Mouse (Mus musculus): Measurements from ENCODE around the gene Bcas3. TPM values are rescaled to one million over a fixed set of nuclear protein-coding genes. Genes with fewer than 3 reads are reported as not detected.

Gene Bcas3
- total and polyA plus RNA-seq, 3 experiments = 20.1 to 61.0 (median 41.3) TPM

GRCm38 (mm10) chr11:85831656-85832230 lies 478.8 kb downstream of the Bcas3 start:
- peaks cover 6% of the 10 kb centered on the region; the same call in 1 of the 2 replicates for H3K4me1 ChIP-seq (ENCODE audit: insufficient read depth, low read depth, low read length)
- no peak overlapping the region for H3K4me3 ChIP-seq (ENCODE audit: low read depth, low read length)
- H3K27me3 ChIP-seq (ENCODE audit: insufficient read depth, low read length) = peaks cover 63% of the 10 kb centered on the region
- DNase-seq (ENCODE audit: low spot score) (no peak), ATAC-seq (ENCODE audit: extremely low read depth, insufficient number of reproducible peaks, low FRiP score, poor library complexity, severe bottlenecking) (no peak)
- TF ChIP-seq TAL1 (conservative IDR thresholded peaks at IDR 0.05; ENCODE audit: low read depth, low read length) (no peak), CTCF (IDR thresholded peaks at IDR 0.05; ENCODE audit: low read depth, low read length) (no peak), GATA1 (IDR thresholded peaks at IDR 0.05; ENCODE audit: borderline replicate concordance, low read length) (no peak), GATA2 (IDR thresholded peaks at IDR 0.05; ENCODE audit: borderline replicate concordance, low read depth, low read length) (no peak), POLR2AphosphoS5 (IDR thresholded peaks at IDR 0.05; ENCODE audit: insufficient replicate concordance, low read depth, low read length) (no peak)
- peaks cover 23% of the 10 kb centered on the region for H3K9me3 ChIP-seq (replicated peaks)
- no peaks in the 10 kb centered on the region for H3K36me3 ChIP-seq (replicated peaks)

GRCm38 (mm10) chr11:85832231-85832924 lies 479.4 kb downstream of the Bcas3 start, which contains the start of gene Tbx2:
Gene Tbx2, plus strand, starts transcription at chr11:85832551.
- Histone ChIP-seq H3K27me3 (ENCODE audit: insufficient read depth, low read length) (peaks cover 63% of the 10 kb centered on the region), H3K9me3 (replicated peaks) (peaks cover 28% of the 10 kb centered on the region), H3K4me1 (ENCODE audit: insufficient read depth, low read depth, low read length) (peaks cover 2% of the 10 kb centered on the region; the same call in 1 of the 2 replicates), H3K4me3 (ENCODE audit: low read depth, low read length) (no peak within 1 kb of the TSS), H3K36me3 (replicated peaks) (no peaks in the 10 kb centered on the region)
- no peak for ATAC-seq (ENCODE audit: extremely low read depth, insufficient number of reproducible peaks, low FRiP score, poor library complexity, severe bottlenecking)
- no peak for DNase-seq (ENCODE audit: low spot score)
- TF ChIP-seq POLR2AphosphoS5 (IDR thresholded peaks at IDR 0.05; ENCODE audit: insufficient replicate concordance, low read depth, low read length) (no peak), CTCF (IDR thresholded peaks at IDR 0.05; ENCODE audit: low read depth, low read length) (no peak)

- Histone ChIP-seq H3K27me3 (ENCODE audit: insufficient read depth, low read length) (peaks cover 65% of the 10 kb centered on the region), H3K4me1 (ENCODE audit: insufficient read depth, low read depth, low read length) (no peaks in the 10 kb centered on the region; the same call in 1 of the 2 replicates), H3K36me3 (replicated peaks) (no peaks in the 10 kb centered on the region), H3K4me3 (ENCODE audit: low read depth, low read length) (no peak overlapping the region), H3K9me3 (replicated peaks) (peaks cover 34% of the 10 kb centered on the region)
- no peak for ATAC-seq (ENCODE audit: extremely low read depth, insufficient number of reproducible peaks, low FRiP score, poor library complexity, severe bottlenecking)
- TF ChIP-seq GATA1 (IDR thresholded peaks at IDR 0.05; ENCODE audit: borderline replicate concordance, low read length) (no peak), POLR2AphosphoS5 (IDR thresholded peaks at IDR 0.05; ENCODE audit: insufficient replicate concordance, low read depth, low read length) (no peak), GATA2 (IDR thresholded peaks at IDR 0.05; ENCODE audit: borderline replicate concordance, low read depth, low read length) (no peak), TAL1 (conservative IDR thresholded peaks at IDR 0.05; ENCODE audit: low read depth, low read length) (no peak), CTCF (IDR thresholded peaks at IDR 0.05; ENCODE audit: low read depth, low read length) (no peak)
- DNase-seq (ENCODE audit: low spot score) = no peak
These were observed 480.1 kb downstream of the Bcas3 start for GRCm38 (mm10) chr11:85833081-85833521.

GRCm38 (mm10) chr11:85833761-85834385 lies 480.9 kb downstream of the Bcas3 start:
- peaks cover 60% of the 10 kb centered on the region for H3K27me3 ChIP-seq (ENCODE audit: insufficient read depth, low read length)
- H3K36me3 ChIP-seq (replicated peaks) = no peaks in the 10 kb centered on the region
- TF ChIP-seq POLR2AphosphoS5 (IDR thresholded peaks at IDR 0.05; ENCODE audit: insufficient replicate concordance, low read depth, low read length) (no peak), GATA2 (IDR thresholded peaks at IDR 0.05; ENCODE audit: borderline replicate concordance, low read depth, low read length) (no peak), CTCF (IDR thresholded peaks at IDR 0.05; ENCODE audit: low read depth, low read length) (no peak), GATA1 (IDR thresholded peaks at IDR 0.05; ENCODE audit: borderline replicate concordance, low read length) (no peak), TAL1 (conservative IDR thresholded peaks at IDR 0.05; ENCODE audit: low read depth, low read length) (no peak)
- peaks cover 37% of the 10 kb centered on the region for H3K9me3 ChIP-seq (replicated peaks)
- ATAC-seq (ENCODE audit: extremely low read depth, insufficient number of reproducible peaks, low FRiP score, poor library complexity, severe bottlenecking) (no peak), DNase-seq (ENCODE audit: low spot score) (no peak)
- no peak overlapping the region for H3K4me3 ChIP-seq (ENCODE audit: low read depth, low read length)
- H3K4me1 ChIP-seq (ENCODE audit: insufficient read depth, low read depth, low read length) = no peaks in the 10 kb centered on the region; the same call in 1 of the 2 replicates

- no peak for ATAC-seq (ENCODE audit: extremely low read depth, insufficient number of reproducible peaks, low FRiP score, poor library complexity, severe bottlenecking)
- DNase-seq (ENCODE audit: low spot score) = no peak
- TF ChIP-seq CTCF (IDR thresholded peaks at IDR 0.05; ENCODE audit: low read depth, low read length) (no peak), POLR2AphosphoS5 (IDR thresholded peaks at IDR 0.05; ENCODE audit: insufficient replicate concordance, low read depth, low read length) (no peak), TAL1 (conservative IDR thresholded peaks at IDR 0.05; ENCODE audit: low read depth, low read length) (no peak), GATA1 (IDR thresholded peaks at IDR 0.05; ENCODE audit: borderline replicate concordance, low read length) (no peak), GATA2 (IDR thresholded peaks at IDR 0.05; ENCODE audit: borderline replicate concordance, low read depth, low read length) (no peak)
- Histone ChIP-seq H3K36me3 (replicated peaks) (no peaks in the 10 kb centered on the region), H3K9me3 (replicated peaks) (peaks cover 37% of the 10 kb centered on the region), H3K4me3 (ENCODE audit: low read depth, low read length) (no peak overlapping the region), H3K4me1 (ENCODE audit: insufficient read depth, low read depth, low read length) (no peaks in the 10 kb centered on the region; the same call in 1 of the 2 replicates), H3K27me3 (ENCODE audit: insufficient read depth, low read length) (peaks cover 56% of the 10 kb centered on the region)
These were observed 481.5 kb downstream of the Bcas3 start for GRCm38 (mm10) chr11:85834386-85834931.

Data from G1E (cell line).